Mouse (Mus musculus): ENCODE results near the gene Cradd. TPM values are rescaled to one million over a fixed set of nuclear protein-coding genes. Genes with fewer than 3 reads are reported as not detected.

Cradd gene
- polyA plus RNA-seq, 1 experiment = 9.5 TPM

DNA sequence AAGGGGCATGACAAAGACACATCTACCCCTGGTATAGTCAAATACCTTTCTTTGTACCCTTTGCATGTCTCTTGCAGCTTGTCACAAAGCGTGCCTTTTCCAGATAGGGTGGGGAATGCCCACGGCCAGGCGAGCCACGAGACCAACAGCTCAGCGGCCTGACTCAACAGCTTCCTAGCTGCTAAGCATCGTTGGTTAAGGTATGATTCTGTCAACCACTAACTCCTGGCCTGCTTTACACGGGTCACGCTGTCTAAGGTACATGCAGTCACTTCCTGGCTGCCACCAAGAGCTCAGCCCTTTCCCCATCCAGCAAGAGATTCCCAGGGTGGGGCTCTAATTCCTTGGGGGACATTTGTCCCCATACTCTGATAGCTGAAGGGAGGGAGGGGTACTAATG, 110.6 kb downstream of the Cradd start:
- Histone ChIP-seq H3K4me3 (no peak overlapping the region), H3K36me3 (ENCODE audit: control insufficient read depth, insufficient read depth) (no peaks in the 10 kb centered on the region), H3K27me3 (ENCODE audit: control insufficient read depth, insufficient read depth, insufficient read length) (no peaks in the 10 kb centered on the region), H3K4me2 (ENCODE audit: low read depth) (no peak overlapping the region), H3K79me2 (ENCODE audit: control insufficient read depth, insufficient read depth) (no peaks in the 10 kb centered on the region), H3ac (ENCODE audit: control insufficient read depth, insufficient read length) (no peak overlapping the region)
- TF ChIP-seq MAX (IDR thresholded peaks at IDR 0.05; ENCODE audit: low read depth) (no peak), REST (IDR thresholded peaks at IDR 0.05; ENCODE audit: insufficient read depth, insufficient read length) (no peak), MYOD1 (IDR thresholded peaks at IDR 0.05; ENCODE audit: control insufficient read depth in 1 of 3, insufficient read length in 2 of 3, low read depth in 2 of 3) (no peak), CEBPB (IDR thresholded peaks at IDR 0.05; ENCODE audit: insufficient read depth, poor library complexity, severe bottlenecking) (no peak), USF1 (IDR thresholded peaks at IDR 0.05; ENCODE audit: low read depth) (no peak), POLR2AphosphoS2 (IDR thresholded peaks at IDR 0.05; ENCODE audit: insufficient read length, low read depth) (no peak), SRF (IDR thresholded peaks at IDR 0.05; ENCODE audit: control insufficient read depth, insufficient read length, low read depth) (no peak), POLR2A (IDR thresholded peaks at IDR 0.05; ENCODE audit: insufficient read length, low read depth) (no peak), E2F4 (IDR thresholded peaks at IDR 0.05; ENCODE audit: insufficient read depth) (no peak)

DNA sequence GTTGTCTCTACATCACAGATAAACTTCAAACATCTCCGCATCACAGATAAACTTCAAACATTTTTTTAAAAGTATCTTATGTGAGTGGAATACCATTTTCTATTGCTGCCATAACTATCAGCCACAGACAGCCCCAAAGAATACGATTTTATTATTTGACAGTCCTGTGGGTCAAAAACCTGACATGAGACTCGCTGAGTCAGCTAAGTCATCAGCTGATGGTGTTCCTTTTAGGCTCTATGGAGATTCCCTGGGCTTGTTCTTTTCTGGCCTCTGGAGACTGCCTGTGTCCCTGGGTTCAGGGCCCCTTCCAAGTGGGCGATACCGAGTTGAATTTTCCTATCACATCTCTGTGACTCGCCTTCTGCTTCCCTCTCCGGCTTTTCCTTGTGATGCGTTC, 112.3 kb downstream of the Cradd start:
- Histone ChIP-seq H3K4me2 (ENCODE audit: low read depth) (no peak overlapping the region), H3K36me3 (ENCODE audit: control insufficient read depth, insufficient read depth) (no peaks in the 10 kb centered on the region), H3K27me3 (ENCODE audit: control insufficient read depth, insufficient read depth, insufficient read length) (no peaks in the 10 kb centered on the region), H3ac (ENCODE audit: control insufficient read depth, insufficient read length) (no peak overlapping the region), H3K79me2 (ENCODE audit: control insufficient read depth, insufficient read depth) (no peaks in the 10 kb centered on the region), H3K4me3 (no peak overlapping the region)
- TF ChIP-seq MYOD1 (IDR thresholded peaks at IDR 0.05; ENCODE audit: control insufficient read depth in 1 of 3, insufficient read length in 2 of 3, low read depth in 2 of 3) (no peak), REST (IDR thresholded peaks at IDR 0.05; ENCODE audit: insufficient read depth, insufficient read length) (no peak), USF1 (IDR thresholded peaks at IDR 0.05; ENCODE audit: low read depth) (no peak), SRF (IDR thresholded peaks at IDR 0.05; ENCODE audit: control insufficient read depth, insufficient read length, low read depth) (no peak), TCF12 (IDR thresholded peaks at IDR 0.05; ENCODE audit: insufficient read depth, poor library complexity, severe bottlenecking) (no peak), MAX (IDR thresholded peaks at IDR 0.05; ENCODE audit: low read depth) (no peak), POLR2A (IDR thresholded peaks at IDR 0.05; ENCODE audit: insufficient read length, low read depth) (no peak), CEBPB (IDR thresholded peaks at IDR 0.05; ENCODE audit: insufficient read depth, poor library complexity, severe bottlenecking) (no peak), MYOG (IDR thresholded peaks at IDR 0.05; ENCODE audit: control insufficient read depth in 1 of 3, insufficient read depth in 1 of 3, insufficient read length in 2 of 3, low read depth in 2 of 3) (no peak), POLR2AphosphoS2 (IDR thresholded peaks at IDR 0.05; ENCODE audit: insufficient read length, low read depth) (no peak), TCF3 (IDR thresholded peaks at IDR 0.05; ENCODE audit: insufficient read length, low read depth) (no peak)

DNA sequence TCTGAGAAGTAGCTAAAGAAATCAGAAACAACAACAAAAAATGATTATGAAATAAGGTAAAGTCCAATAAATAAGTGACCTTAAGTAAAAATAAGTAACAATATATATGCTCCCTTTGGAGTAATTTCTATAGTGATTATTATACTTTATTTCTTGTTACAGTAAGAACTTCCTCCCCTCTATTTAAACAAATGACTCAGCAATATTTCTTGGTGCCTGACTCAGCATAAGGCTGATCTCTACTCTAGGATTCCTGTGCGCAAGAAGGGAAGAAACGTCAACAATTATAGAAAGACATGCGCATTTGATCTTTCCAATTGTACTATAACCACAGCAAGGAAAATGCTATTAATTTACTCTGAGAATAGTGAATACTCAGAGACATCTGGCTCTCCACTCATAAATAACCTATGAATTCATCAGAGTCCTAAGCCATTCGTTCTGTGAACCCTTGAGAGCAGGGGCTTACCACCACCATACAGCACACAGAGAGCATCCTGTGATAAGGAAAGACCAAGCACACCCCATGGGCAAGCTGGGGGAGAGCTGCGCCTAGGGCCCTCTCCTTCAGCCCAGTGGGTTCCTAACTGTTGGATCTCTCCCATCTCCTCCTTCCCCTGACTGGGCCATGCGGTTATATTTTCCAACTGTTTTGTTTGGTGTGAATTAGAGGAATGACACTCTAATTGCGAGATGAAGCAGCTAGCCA, 113.1 kb downstream of the Cradd start:
- TF ChIP-seq REST (IDR thresholded peaks at IDR 0.05; ENCODE audit: insufficient read depth, insufficient read length) (no peak), POLR2A (IDR thresholded peaks at IDR 0.05; ENCODE audit: insufficient read length, low read depth) (no peak), CEBPB (IDR thresholded peaks at IDR 0.05; ENCODE audit: insufficient read depth, poor library complexity, severe bottlenecking) (no peak), MYOG (IDR thresholded peaks at IDR 0.05; ENCODE audit: control insufficient read depth in 1 of 3, insufficient read depth in 1 of 3, insufficient read length in 2 of 3, low read depth in 2 of 3) (no peak), TCF3 (IDR thresholded peaks at IDR 0.05; ENCODE audit: insufficient read length, low read depth) (no peak), MAX (IDR thresholded peaks at IDR 0.05; ENCODE audit: low read depth) (no peak), USF1 (IDR thresholded peaks at IDR 0.05; ENCODE audit: low read depth) (no peak), E2F4 (IDR thresholded peaks at IDR 0.05; ENCODE audit: insufficient read depth) (no peak), MYOD1 (IDR thresholded peaks at IDR 0.05; ENCODE audit: control insufficient read depth in 1 of 3, insufficient read length in 2 of 3, low read depth in 2 of 3) (no peak), POLR2AphosphoS2 (IDR thresholded peaks at IDR 0.05; ENCODE audit: insufficient read length, low read depth) (no peak), TCF12 (IDR thresholded peaks at IDR 0.05; ENCODE audit: insufficient read depth, poor library complexity, severe bottlenecking) (no peak), SRF (IDR thresholded peaks at IDR 0.05; ENCODE audit: control insufficient read depth, insufficient read length, low read depth) (no peak)
- no peak overlapping the region for H3K4me3 ChIP-seq
- H3K4me2 ChIP-seq (ENCODE audit: low read depth) = no peak overlapping the region
- H3K27me3 ChIP-seq (ENCODE audit: control insufficient read depth, insufficient read depth, insufficient read length) = no peaks in the 10 kb centered on the region
- H3ac ChIP-seq (ENCODE audit: control insufficient read depth, insufficient read length) = no peak overlapping the region
- no peaks in the 10 kb centered on the region for H3K79me2 ChIP-seq (ENCODE audit: control insufficient read depth, insufficient read depth)
- no peaks in the 10 kb centered on the region for H3K36me3 ChIP-seq (ENCODE audit: control insufficient read depth, insufficient read depth)

DNA sequence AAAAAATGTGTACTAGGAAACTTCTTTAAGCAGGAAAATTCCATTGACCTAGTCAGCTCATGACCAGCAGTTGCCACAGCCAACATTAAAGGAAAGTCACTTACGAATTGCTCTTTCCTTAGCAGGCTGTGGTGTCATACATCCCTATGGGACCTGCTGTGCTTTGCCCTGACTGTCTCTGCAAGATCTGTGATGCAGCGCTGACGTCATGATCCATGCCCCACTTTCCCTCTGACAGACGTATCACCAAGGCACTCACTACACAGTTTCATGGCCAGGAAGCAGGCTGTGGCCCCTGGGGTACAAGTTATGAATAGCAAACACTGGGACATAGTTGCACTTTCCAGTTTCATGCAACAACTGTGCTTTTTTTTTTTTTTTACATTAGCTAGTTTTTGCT, 113.8 kb downstream of the Cradd start:
- H3ac ChIP-seq (ENCODE audit: control insufficient read depth, insufficient read length) = no peak overlapping the region
- TF ChIP-seq TCF3 (IDR thresholded peaks at IDR 0.05; ENCODE audit: insufficient read length, low read depth) (no peak), E2F4 (IDR thresholded peaks at IDR 0.05; ENCODE audit: insufficient read depth) (no peak), REST (IDR thresholded peaks at IDR 0.05; ENCODE audit: insufficient read depth, insufficient read length) (no peak), SRF (IDR thresholded peaks at IDR 0.05; ENCODE audit: control insufficient read depth, insufficient read length, low read depth) (no peak), MAX (IDR thresholded peaks at IDR 0.05; ENCODE audit: low read depth) (no peak), POLR2A (IDR thresholded peaks at IDR 0.05; ENCODE audit: insufficient read length, low read depth) (no peak)
- H3K4me2 ChIP-seq (ENCODE audit: low read depth) = no peak overlapping the region
- no peaks in the 10 kb centered on the region for H3K36me3 ChIP-seq (ENCODE audit: control insufficient read depth, insufficient read depth)
- no peaks in the 10 kb centered on the region for H3K27me3 ChIP-seq (ENCODE audit: control insufficient read depth, insufficient read depth, insufficient read length)
- H3K4me3 ChIP-seq = no peak overlapping the region
- no peaks in the 10 kb centered on the region for H3K79me2 ChIP-seq (ENCODE audit: control insufficient read depth, insufficient read depth)

DNA sequence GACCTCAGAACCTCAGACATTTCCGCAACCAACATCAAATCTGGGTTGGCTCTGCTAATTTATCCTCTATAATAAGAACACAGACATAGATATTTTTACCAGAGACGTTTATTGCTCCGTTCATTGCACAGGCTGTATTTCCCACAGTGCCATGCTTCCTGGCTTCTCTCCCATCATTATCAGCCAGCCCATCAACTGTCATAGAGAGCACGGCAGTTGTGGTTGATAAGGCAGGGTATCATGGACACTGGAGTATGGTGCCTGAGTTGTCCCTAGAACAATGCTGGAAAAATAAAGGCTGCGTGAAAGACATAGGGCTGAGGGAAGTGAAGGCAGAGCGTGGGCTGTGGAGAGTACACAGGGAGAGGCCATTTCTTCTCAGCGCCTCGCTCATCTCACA, 116.5 kb downstream of the Cradd start:
- no peak overlapping the region for H3K4me2 ChIP-seq (ENCODE audit: low read depth)
- H3ac ChIP-seq (ENCODE audit: control insufficient read depth, insufficient read length) = no peak overlapping the region
- no peaks in the 10 kb centered on the region for H3K27me3 ChIP-seq (ENCODE audit: control insufficient read depth, insufficient read depth, insufficient read length)
- TF ChIP-seq CEBPB (IDR thresholded peaks at IDR 0.05; ENCODE audit: insufficient read depth, poor library complexity, severe bottlenecking) = no peak
- TF ChIP-seq USF1 (IDR thresholded peaks at IDR 0.05; ENCODE audit: low read depth) = no peak
- TF ChIP-seq TCF3 (IDR thresholded peaks at IDR 0.05; ENCODE audit: insufficient read length, low read depth) = no peak
- no peaks in the 10 kb centered on the region for H3K79me2 ChIP-seq (ENCODE audit: control insufficient read depth, insufficient read depth)
- H3K36me3 ChIP-seq (ENCODE audit: control insufficient read depth, insufficient read depth) = no peaks in the 10 kb centered on the region
- no peak overlapping the region for H3K4me3 ChIP-seq
